In the genomic region with DNA sequence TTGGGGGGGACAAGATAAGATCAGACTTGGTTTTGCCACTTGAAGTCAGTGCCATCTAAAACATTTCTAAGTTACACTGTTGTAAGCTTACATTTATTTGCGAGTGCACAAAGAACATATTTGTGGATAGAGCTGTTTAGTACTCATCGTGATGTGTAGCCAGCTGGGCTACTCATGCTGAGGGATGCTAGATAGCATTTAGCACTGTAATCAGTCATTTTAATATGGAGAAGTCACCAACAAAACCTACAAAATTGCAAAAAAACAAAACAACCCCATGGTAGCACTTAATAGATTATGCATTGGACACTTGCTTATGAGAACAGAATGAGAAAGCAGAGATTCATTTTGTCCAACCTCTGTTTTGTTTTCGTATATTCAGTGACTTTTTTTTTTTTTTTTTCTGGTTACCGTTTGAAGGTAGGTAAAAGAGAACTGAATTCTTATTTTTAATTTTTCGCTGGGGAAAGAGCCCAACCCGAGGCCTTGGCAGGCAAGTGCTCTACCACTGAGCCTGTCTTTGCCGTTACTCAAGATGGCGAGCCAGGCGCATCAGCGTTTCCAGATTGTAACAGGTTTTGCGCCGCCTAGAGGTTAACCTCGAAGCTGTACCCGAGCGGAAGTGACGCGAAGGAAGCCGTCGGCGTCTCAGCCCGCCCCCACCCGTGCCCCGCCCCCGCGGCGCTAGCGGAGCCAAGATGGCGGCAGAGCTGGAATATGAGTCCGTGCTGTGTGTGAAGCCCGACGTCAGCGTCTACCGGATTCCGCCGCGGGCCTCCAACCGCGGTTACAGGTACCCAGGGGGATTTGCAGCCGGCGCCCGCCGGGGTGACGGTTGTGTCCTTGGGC, we compare ENCODE assay signal across 8 mouse cellular contexts. TPM values are rescaled to one million over a fixed set of nuclear protein-coding genes. Genes with fewer than 3 reads are reported as not detected.
DNase-seq lines count a peak whose midpoint lies in the region; ATAC-seq lines count a peak whose summit lies in the region.

Necap1 (plus strand) TSS at position 604 of the 849 bp plus-strand sequence.

- 7% methylated on average over 43 of the region's 43 CpGs for WGBS in heart, embryonic 14.5 days
- 6% methylated on average over 43 of the region's 43 CpGs for WGBS in liver, embryonic 13.5 days (ENCODE audit: insufficient replicate concordance)
- 7% methylated on average over 43 of the region's 43 CpGs for WGBS in stomach, embryonic 16.5 days

- peak within 1 kb of the TSS; percentile 94 for H3K9ac ChIP-seq in heart, embryonic 14.5 days (ENCODE audit: low read length)
- peak within 1 kb of the TSS; percentile 88 for H3K9ac ChIP-seq in liver, embryonic 13.5 days
- peak within 1 kb of the TSS; percentile 93 for H3K9ac ChIP-seq in stomach, embryonic 16.5 days (ENCODE audit: low read length)

- H3K9me3 ChIP-seq in heart, embryonic 14.5 days (ENCODE audit: control insufficient read depth, low read length) = no peaks in the 10 kb centered on the region
- H3K9me3 ChIP-seq in liver, embryonic 13.5 days (replicated peaks) = no peaks in the 10 kb centered on the region
- H3K9me3 ChIP-seq in stomach, embryonic 16.5 days (replicated peaks; ENCODE audit: control insufficient read depth, low read length) = no peaks in the 10 kb centered on the region

- H3K36me3 ChIP-seq in heart, embryonic 14.5 days (ENCODE audit: control insufficient read depth, insufficient read depth, low read length) = peaks cover 29% of the 10 kb centered on the region
- peaks cover 27% of the 10 kb centered on the region for H3K36me3 ChIP-seq in liver, embryonic 13.5 days
- H3K36me3 ChIP-seq in stomach, embryonic 16.5 days (ENCODE audit: control insufficient read depth, insufficient read depth, low read length) = no peaks in the 10 kb centered on the region

- peaks cover 0 to 7% of the 10 kb centered on the region in 2 experiments; a peak in 2 of 4 replicates for H3K4me1 ChIP-seq in heart, embryonic 14.5 days (ENCODE audit: control insufficient read depth in 2 of 2, insufficient read depth in 2 of 2, low read length in 2 of 2)
- peaks cover 39% of the 10 kb centered on the region for H3K4me1 ChIP-seq in liver, embryonic 13.5 days (replicated peaks)
- H3K4me1 ChIP-seq in stomach, embryonic 16.5 days (ENCODE audit: control insufficient read depth, insufficient read depth, low read length) = peaks cover 9% of the 10 kb centered on the region

- ATAC-seq in CD4-positive, CD25-positive, alpha-beta regulatory T cell, adult 4 months = peak; percentile 88
- ATAC-seq in heart, embryonic 14.5 days (ENCODE audit: insufficient number of reproducible peaks, insufficient read depth, low FRiP score, low read depth) = peak; percentile 94
- ATAC-seq in liver, embryonic 13.5 days (ENCODE audit: low read depth) = peak; percentile 97
- peak; percentile 94 for ATAC-seq in stomach, embryonic 16.5 days (ENCODE audit: insufficient read depth, low FRiP score)

- H3K27ac ChIP-seq in heart, embryonic 14.5 days (replicated peaks in 1 of 2; ENCODE audit: control insufficient read depth in 1 of 2, insufficient read depth in 1 of 2, low read depth in 2 of 2, low read length in 2 of 2) = peak within 1 kb of the TSS; percentile 82 to 88
- H3K27ac ChIP-seq in liver, embryonic 13.5 days = peak within 1 kb of the TSS; percentile 82
- H3K27ac ChIP-seq in stomach, embryonic 16.5 days (ENCODE audit: low read length) = peak within 1 kb of the TSS; percentile 87

- peak; percentile 92 for DNase-seq in c-Kit-negative CD71-positive TER-119-positive erythroid progenitor cells, embryonic 14.5 days (ENCODE audit: low read depth, low spot score)
- peak; percentile 83 for DNase-seq in fibroblast of lung, adult 2 months (ENCODE audit: low read depth)
- DNase-seq in kidney, postnatal 14 days = peak; percentile 98
- DNase-seq in liver, embryonic 13.5 days = peak; percentile 91
- peak; percentile 98 for DNase-seq in neural tube, embryonic 10.5 days (ENCODE audit: extremely low spot score, low spot score)

- peak within 1 kb of the TSS; percentile 93 to 99 for H3K4me3 ChIP-seq in heart, embryonic 14.5 days (ENCODE audit: control insufficient read depth in 1 of 2, insufficient read depth in 1 of 2, low read depth in 1 of 2, low read length in 2 of 2)
- H3K4me3 ChIP-seq in liver, embryonic 13.5 days (replicated peaks) = peak within 1 kb of the TSS; percentile 91
- H3K4me3 ChIP-seq in stomach, embryonic 16.5 days (replicated peaks; ENCODE audit: low read length) = peak within 1 kb of the TSS; percentile 96

- no peaks in the 10 kb centered on the region for H3K27me3 ChIP-seq in heart, embryonic 14.5 days (ENCODE audit: control insufficient read depth, insufficient read depth, low read length)
- H3K27me3 ChIP-seq in liver, embryonic 13.5 days = no peaks in the 10 kb centered on the region
- H3K27me3 ChIP-seq in stomach, embryonic 16.5 days (ENCODE audit: control insufficient read depth, insufficient read depth, low read length) = no peaks in the 10 kb centered on the region

- peak within 1 kb of the TSS; percentile 73 for H3K4me2 ChIP-seq in heart, embryonic 14.5 days (ENCODE audit: low read length)
- H3K4me2 ChIP-seq in liver, embryonic 13.5 days = peak within 1 kb of the TSS; percentile 71
- H3K4me2 ChIP-seq in stomach, embryonic 16.5 days (ENCODE audit: low read depth, low read length) = peak within 1 kb of the TSS; percentile 63

RNA-seq across cellular contexts. Expression of gene Necap1, which starts in this region (rescaled TPM):
- polyA plus RNA-seq in CD4-positive, CD25-positive, alpha-beta regulatory T cell, adult 4 months (2017; shearing (Covaris generic)) = 10 to 100 TPM; 63.7 to 80.3 TPM
- 54.8 and 55.0 TPM in 2 replicates for polyA plus RNA-seq in heart, embryonic 14.5 days (2014; fragmentation: Nextera tagmentation; extraction: Ambion mirVana)
- polyA plus RNA-seq in liver, embryonic 13.5 days (2015; fragmentation: Nextera tagmentation; extraction: Ambion mirVana) = 24.9 and 27.8 TPM in 2 replicates
- 58.6 and 58.8 TPM in 2 replicates for polyA plus RNA-seq in stomach, embryonic 16.5 days (2015; fragmentation: Nextera tagmentation; extraction: Ambion mirVana)

Comparison
In these comparisons a context has a peak if more than half of its experiments do, and no peak if none do; other contexts are left out.
1. Peak in every context shown above with its lines: DNase-seq, ATAC-seq, H3K4me3 ChIP-seq and H3K27ac ChIP-seq.